Mouse (Mus musculus) cerebral cortex, adult 2 months (tissue): ENCODE measurements around the gene Olfr450.

ENCODE experiments used
- WGBS: fragments of 180-500 bp; shearing (Covaris S2); methylation state at CpG from one replicate; pipeline ENCODE4 v1.1.7; 2018; 5-methylcytosine and 5-hydroxymethylcytosine counted together

The Olfr450 gene

DNA sequence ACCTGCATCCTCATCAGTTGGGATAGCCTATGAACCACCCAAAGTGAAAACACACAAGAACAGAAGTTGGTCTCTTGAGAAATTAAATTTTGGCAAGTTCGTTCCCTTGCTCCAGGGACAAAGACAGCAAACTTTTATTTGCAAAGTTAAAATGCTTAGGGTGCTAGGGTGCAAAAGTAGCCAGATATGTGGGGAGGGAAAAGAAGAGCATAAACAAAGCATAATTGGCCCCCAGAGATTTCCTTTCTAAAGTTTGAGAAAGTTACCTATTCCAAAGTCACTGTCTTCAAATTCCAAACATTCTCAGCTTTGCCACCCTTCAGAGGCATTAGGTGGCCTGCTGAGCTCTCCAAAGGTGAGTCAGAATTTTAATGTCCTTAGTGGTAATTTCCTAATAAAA is at the start of gene Olfr450:
Gene Olfr450, plus strand, starts transcription at position 301 of the 400 bp plus-strand sequence.
- WGBS = 81% methylated on average over 1 of the region's 1 CpGs

DNA sequence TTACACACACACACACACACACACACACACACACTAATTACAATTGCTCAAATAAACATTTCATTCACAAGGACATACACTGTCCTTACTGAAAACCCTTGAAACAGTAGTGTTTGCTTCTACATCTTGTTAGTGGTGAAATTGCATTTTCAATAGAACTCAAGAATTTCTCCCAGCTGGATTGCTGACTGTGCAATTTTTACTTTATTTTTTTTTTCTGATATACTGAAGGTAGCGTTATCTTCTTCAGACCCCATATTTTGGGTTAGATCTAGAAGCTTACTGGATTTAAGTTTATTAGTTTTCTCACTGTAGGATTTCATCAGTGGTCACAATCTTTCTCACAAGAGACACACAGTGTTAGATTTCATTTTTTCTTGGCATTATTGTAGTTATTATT is 34.7 kb upstream of the Olfr450 start:
- 94% methylated on average over 1 of the region's 1 CpGs for WGBS

DNA sequence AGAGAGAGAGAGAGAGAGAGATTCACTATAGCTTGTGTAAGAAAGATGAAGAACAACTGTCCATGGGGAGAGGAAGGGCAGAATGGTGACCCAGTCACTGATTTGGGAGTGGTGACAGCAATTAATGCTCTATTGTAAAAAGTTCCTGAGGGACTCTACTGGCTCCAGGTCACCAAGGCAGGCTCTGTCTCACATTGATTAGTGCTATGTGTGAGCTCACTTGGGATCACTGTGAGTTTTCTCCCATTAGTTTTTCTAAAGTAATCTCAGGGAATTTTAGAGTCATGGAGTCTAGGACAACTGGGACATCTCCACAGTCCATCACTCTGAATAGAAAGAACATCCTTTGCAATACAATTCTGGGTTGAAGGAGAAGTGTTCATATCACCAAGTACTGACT is 26.9 kb upstream of the Olfr450 start, which contains the start of gene Olfr452:
Gene Olfr452, plus strand, starts transcription at position 301 of the 400 bp plus-strand sequence.

DNA sequence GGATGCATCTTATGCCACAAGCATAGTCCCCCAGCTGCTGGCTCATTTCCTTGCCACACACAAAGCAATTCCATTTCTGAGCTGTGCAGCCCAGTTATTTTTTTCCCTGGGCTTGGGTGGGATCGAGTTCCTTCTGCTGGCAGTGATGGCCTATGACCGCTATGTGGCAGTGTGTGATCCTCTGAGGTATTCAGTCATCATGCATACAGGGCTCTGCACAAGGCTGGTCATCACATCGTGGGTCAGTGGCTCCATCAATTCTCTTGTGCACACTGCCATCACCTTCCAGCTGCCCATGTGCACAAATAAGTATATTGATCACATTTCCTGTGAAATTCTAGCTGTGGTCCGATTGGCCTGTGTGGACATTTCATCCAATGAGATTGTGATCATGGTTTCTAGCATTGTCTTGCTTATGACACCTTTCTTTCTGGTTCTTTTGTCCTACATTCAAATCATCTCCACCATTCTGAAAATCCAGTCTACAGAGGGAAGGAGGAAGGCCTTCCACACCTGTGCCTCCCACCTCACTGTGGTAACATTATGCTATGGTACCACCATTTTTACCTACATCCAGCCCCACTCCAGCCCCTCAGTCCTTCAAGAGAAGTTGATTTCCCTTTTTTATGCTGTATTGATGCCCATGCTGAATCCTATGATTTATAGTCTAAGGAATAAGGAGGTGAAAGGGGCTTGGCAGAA is 21.3 kb upstream of the Olfr450 start:
- 53% methylated on average over 4 of the region's 4 CpGs for WGBS

DNA sequence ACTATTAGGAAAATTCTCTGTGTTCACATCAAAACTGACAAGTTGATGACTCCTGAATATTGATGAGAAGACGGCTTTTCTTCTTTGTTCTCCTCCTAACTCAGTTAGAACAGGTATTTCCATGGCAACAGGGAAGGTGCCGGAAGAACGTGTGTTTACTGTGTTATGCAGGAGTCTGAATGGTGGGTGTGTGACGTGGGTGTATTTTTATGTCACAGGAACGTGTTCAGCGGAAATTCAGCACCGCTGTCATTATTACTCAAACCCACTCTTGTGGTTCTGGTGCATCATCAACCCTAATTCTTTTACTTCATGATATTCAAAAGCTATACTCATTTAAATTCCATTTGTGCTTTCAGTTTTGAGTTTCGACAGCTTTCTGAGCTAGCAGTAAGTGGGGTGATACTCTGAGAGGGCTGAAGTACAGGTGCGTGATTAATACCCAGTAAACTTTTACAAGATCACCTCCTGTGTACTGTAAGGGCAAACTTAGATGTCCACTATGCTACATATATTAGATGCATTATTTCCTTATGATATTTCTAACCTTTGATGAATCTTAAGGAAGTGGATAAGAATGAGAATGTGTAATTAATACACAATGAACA is 20.7 kb upstream of the Olfr450 start:
- 56% methylated on average over 9 of the region's 9 CpGs for WGBS

DNA sequence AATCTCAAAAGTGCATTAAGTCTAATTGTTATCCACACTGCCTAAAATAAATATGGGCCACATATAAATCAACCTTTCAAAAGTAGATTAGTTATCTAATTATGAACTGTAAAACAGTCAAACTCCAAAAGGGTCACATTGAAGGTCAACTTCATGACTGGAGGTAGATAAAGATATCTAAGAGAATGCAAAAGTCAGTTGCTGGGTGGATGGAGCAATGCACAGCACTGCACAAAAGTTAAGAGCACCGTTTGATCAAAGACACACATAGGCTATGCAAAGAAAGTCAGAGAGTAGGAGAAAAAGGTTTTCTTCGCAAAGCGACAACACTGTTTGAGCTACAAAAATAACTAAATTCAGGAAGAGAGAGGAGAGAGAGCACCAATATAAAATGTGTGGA is 16.8 kb upstream of the Olfr450 start:
- 76% methylated on average over 3 of the region's 3 CpGs for WGBS

GRCm38 (mm10) chr6:42834084-42834483 is 22.3 kb downstream of the Olfr450 start, which contains the start of gene Olfr449:
Gene Olfr449, plus strand, starts transcription at chr6:42834384.

GRCm38 (mm10) chr6:42860222-42860819 is 48.6 kb downstream of the Olfr450 start:
- WGBS = 8% methylated on average over 4 of the region's 4 CpGs
